Mouse (Mus musculus) small intestine, adult 2 months (tissue): ENCODE measurements at regions not wholly inside any gene's neighbourhood (a gene's known extent, or its start where the extent isn't known, plus 50 kb on each side); places are given as distances from the start of the nearest gene placed in this dataset.

Experiments used
- CTCF ChIP-seq: fragments of 200-500 bp; IDR thresholded peaks from 2 replicates; pipeline ENCODE4 v1.5.1; 2012; ENCODE audit warnings: low read depth, mild to moderate bottlenecking, control low read depth, inconsistent platforms, low read length, moderate library complexity, mixed read lengths; ENCODE audit not compliant: insufficient replicate concordance, insufficient read length; ENCODE audit errors: extremely low read depth
- POLR2A ChIP-seq: fragments of 200-500 bp; IDR thresholded peaks from 2 replicates; pipeline ENCODE4 v1.6.1; 2012; ENCODE audit warnings: low read depth, mild to moderate bottlenecking, control low read depth, inconsistent platforms, low read length, moderate library complexity

GRCm38 (mm10) chr4:58631415-58631814 lies 77.7 kb upstream of the Lpar1 start:
- no peak for TF ChIP-seq CTCF
- TF ChIP-seq POLR2A = no peak
